Mouse (Mus musculus) right cerebral cortex, postnatal 36 days (tissue): ENCODE measurements around the gene Tbc1d9b.
"Not testable (repeated sequence)": the region's sequence is repeated elsewhere in the genome, so short reads cannot be mapped to it uniquely, and the experiment has no call there.

ENCODE experiments used
- DNase-seq, 2 experiments: peaks; one replicate each; pipeline ENCODE4 v3.0.0; 2022; ENCODE audit warnings: low spot score in 2 of 2, mixed read lengths in 1 of 2

Gene Tbc1d9b

GRCm38 (mm10) chr11:50138206-50138822 is 7.1 kb downstream of the Tbc1d9b start:
- DNase-seq = no peak

DNA sequence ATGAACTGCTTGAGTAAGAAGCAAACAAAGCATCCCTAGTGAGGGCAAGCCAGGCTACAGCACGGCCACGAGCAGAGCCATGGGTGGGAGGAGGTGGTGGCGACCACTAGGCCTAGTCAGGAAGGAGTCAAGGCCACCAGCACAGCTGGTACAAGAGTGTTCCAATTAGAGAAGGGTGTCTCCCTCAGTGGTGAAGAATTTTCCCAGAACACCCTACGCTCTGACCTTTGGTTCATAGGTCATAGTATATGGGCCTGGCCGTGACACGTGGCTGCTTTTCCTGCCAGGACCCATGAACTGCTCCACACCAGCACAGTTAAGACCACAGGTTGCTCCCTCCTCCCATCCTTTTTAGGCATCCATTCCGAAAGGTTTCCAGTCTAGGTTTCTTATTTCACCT is 8.4 kb downstream of the Tbc1d9b start:
- DNase-seq = no peak

- DNase-seq = no peak
Measured at GRCm38 (mm10) chr11:50145529-50145928, 14.3 kb downstream of the Tbc1d9b start.

DNA sequence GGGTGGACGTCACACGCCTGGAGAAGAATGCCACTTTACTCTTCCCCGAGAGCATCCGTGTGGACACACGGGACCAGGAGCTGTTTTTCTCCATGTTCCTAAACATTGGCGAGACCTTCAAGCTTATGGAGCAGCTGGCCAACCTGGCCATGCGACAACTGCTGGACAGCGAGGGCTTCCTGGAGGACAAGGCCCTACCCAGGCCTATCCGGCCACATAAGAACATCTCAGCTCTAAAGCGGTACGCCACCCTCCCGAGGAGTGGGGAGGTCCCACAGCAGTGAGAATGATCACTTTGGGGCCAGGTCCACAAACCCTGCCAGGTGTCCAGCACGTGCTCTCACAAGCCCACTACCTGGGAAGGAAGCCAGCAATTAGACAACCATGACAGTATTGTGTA is 14.9 kb downstream of the Tbc1d9b start:
- DNase-seq = no peak

DNA sequence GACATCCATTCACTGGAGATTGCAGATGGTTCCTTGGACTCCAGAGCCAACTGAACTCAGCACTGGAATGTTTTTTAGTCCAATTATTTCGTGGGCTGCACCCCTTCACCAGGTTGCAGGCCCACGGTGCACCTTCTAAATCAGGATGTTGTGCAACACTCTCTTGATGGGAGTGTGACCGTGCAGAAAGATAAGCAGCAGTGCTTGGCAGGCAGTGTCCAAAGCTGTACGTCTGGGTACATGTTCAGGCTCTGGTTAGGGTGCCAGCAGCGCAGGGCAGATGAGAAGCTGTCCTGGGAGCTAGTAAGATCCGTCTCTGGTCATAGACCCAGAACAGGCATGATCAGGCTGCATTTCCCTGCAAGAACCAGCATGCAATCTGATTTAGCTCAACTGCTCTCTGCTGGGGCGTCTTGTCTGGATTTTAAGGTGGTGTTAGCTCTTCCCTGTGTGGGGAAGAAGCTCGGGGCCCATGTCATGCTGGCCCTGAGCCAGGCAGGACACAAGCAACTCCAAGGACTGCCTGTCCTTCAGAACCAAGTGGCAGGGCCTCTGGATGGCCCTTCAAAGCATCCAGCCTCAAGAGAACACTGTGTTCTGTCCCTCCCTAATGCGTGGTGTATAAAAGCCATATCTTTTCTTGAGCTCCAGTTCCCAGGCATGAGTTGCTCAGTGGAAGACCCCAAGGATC is 16.2 kb downstream of the Tbc1d9b start:
- no peak for DNase-seq

- DNase-seq = no peak
Measured at GRCm38 (mm10) chr11:50147958-50148476, 16.8 kb downstream of the Tbc1d9b start.

- DNase-seq = no peak
Measured at GRCm38 (mm10) chr11:50149200-50149599, 18.0 kb downstream of the Tbc1d9b start.

GRCm38 (mm10) chr11:50149603-50150150 is 18.5 kb downstream of the Tbc1d9b start:
- DNase-seq = no peak

DNA sequence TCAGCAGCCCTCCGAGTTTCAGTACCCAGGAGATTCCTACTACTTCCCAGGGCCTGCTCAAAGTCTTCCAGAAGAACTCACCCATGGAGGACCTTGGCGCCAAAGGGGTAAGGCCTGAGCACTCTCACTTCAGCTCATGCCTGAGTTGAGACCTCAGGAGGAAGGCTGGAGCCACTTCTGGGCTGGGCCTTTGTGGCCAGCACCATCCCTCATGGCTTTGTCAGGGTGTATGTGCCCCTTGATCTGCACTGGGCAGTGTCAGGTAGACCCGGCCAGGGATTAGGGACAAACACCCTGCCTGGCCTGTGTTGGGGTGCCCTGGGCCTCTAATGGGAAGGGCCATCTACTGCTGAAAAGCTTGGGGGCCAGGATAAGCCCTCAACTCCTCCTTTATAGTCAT is 20.2 kb downstream of the Tbc1d9b start:
- DNase-seq = no peak

DNA sequence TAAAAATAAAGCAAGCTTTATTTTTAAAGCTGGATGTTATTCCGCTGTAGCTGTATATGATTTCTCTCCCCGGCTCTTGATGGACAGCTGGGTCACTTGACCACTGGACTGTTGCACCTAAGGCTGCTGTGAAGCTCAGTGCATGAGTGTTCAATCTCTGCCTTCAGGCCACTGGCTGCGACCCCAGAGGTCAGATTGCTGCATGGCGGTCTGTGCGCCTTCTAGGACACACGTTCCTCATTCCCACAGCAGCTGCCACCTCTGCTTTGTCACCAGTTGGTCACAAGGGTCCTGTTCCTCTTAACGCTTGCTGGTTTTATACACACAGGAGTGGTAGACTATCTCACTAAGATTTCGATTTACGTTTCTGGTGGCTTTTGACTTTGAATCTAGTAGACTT is 23.0 kb downstream of the Tbc1d9b start:
- no peak for DNase-seq

DNA sequence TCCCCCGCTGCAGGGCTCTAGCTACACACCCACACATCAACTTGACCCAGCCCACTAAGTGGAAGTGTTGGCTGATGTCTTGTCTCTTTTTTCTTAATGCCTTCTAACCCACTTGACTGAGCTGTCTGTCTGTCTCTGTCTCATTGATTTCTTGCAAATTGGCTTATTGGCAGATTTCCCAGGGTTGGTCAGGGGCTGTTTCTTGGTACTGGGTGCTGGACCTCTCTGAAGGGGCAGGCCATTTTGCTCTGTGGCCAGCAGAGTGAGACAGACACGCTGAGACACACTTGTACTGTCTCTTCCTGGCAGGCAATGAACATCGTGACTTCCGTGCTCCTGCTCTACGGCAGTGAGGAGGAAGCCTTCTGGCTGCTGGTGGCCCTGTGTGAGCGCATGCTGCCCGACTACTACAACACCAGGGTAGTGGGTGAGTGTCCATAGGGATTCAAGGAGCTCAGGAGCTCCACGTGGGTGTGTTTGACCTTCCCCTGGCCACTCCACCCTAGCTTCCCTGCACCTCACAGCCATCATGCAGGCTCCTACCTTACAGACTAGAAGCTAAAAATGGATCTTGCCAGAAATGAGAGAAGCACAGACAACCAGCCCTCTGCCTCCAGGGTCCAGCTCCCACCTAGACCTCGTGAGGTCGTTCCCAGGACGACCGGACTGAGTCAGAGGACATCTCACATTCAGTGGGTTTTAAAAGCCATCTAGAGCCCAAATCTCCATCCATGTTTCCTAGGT is 23.8 kb downstream of the Tbc1d9b start:
- DNase-seq = no peak

- DNase-seq = no peak
Measured at GRCm38 (mm10) chr11:50155785-50156184, 24.6 kb downstream of the Tbc1d9b start.

- no peak for DNase-seq
Measured at GRCm38 (mm10) chr11:50156725-50157258, 25.6 kb downstream of the Tbc1d9b start.

DNA sequence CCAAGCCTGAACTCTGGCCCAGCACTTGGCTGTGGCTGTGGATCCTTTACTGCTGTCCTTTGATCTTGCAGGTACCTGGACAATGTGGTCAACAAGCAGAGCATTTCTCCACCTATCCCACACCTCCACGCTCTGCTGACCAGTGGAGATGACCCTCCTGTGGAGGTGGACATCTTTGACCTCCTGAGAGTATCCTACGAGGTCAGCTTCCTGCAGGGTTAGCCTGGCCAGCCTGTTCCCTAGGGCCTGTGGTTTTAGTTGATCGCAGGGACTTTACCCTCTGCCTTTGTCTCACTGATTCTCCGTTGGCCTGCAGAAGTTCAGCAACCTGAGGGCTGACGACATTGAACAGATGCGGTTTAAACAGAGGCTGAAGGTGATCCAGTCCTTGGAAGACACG is 27.1 kb downstream of the Tbc1d9b start:
- no peak for DNase-seq

- no peak for DNase-seq
Measured at GRCm38 (mm10) chr11:50159347-50159746, 28.2 kb downstream of the Tbc1d9b start.

DNA sequence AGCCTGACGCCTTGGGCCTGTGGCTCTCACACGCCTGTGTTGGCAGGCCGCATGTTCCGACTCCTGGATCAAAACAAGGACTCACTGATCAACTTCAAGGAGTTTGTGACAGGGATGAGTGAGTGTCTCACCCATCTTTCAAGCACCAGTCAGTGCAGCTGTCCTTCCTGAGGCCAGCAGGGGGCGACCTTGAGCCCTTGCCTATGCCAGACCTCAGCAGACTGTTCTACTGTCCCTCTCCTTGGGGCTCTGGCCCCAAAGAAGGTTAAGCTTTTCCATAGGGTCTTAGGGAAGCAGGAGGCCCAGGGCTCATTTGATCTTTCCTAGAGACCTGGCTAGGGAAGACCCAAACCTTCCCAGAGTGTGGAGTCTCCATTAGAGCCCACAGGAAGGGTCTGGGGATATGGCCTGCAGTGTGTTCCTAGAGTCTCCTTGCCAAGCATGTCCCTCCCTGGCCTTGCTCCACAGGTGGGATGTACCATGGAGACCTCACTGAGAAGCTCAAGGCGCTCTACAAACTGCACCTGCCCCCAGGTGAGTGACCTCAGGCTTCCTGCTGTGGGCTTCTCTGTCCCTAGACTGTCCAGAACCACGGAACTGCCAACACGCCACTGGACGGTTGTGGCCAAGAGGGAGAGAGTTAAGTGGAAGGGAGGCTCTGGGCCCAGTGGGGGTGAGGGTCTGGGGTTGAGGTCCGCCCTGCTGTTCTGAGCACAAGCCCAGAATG is 30.5 kb downstream of the Tbc1d9b start:
- no peak for DNase-seq

DNA sequence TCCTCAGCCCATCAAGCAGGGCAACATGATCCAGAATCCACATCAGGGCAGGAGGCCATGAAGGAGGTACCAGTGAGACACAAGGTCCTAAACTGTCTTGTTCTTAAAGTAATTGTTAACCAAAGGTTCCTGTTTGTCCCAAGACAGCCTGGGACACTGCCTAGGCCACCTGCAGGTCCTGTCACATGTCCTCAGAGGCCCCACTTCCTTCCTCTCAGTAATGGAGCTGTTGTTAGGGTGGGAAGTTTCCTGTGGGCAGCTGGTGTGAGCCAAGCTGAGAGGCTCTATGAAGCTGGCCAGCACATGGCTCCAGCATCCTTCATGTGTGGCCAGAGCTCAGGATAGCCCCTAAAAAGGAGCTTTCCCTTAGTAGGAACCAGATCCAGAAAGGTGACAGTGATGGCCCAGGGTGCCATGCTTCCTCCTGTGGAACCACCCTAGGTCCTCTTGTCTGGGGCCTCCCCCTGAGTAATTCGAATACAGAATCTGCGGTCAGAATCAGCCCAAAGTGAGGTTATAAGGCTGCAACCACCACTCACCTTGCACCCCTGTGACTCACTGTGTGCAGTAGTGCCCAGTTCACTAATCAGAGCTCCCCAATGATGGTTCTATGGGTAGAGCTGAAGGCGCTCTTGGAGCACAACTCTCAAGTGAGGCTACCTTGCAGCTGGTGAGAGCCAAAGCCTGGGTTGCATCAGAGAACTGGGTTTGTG is 31.3 kb downstream of the Tbc1d9b start:
- no peak for DNase-seq

DNA sequence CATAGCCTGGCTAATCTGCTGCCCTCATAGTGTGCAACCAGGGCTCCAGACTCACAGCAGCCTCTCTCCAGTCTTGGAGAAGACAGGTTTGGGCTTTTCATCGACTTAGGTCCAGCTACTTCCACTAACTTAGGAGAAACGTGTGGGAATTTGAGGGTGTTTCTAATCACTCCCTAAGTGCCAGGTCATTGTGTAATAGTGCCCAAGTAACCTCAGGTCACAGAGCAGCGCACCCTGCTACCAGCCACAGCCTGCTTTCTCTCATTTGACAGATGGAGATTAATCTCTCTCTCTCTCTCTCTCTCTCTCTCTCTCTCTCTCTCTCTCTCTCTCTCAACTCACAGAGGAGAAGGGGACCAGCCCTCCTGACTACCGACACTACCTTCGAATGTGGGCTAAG is 37.2 kb downstream of the Tbc1d9b start:
- DNase-seq = no peak

DNA sequence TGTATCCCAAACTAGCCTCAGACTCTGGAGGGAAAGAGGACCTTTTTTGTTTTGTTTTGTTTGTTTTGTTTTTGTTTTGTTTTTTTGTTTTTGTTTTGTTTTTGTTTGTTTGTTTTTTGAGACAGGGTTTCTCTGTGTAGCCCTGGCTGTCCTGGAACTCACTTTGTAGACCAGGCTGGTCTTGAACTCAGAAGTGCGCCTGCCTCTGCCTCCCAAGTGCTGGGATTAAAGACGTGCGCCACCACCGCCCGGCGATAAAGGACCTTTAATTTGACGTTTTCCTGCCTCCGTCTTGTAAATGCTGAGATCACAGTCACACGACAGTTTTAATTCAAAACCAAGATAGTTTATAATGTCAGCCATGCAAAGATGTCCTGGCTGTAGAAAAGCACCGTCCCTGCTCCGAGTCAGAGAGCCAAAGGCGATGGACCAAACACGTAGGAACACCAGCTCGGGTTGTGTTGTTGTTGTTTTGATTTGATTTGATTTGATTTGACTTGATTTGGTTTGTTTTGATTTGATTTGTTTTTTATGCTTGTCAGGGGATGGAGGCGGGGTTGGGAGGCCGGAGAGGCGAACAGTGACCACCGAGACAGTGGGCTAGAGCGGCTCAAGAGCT is 43.0 kb downstream of the Tbc1d9b start, which contains the start of gene Mrnip:
TSS of gene Mrnip (plus strand) at position 334 of the 619 bp plus-strand sequence.
- DNase-seq = not testable (repeated sequence)

DNA sequence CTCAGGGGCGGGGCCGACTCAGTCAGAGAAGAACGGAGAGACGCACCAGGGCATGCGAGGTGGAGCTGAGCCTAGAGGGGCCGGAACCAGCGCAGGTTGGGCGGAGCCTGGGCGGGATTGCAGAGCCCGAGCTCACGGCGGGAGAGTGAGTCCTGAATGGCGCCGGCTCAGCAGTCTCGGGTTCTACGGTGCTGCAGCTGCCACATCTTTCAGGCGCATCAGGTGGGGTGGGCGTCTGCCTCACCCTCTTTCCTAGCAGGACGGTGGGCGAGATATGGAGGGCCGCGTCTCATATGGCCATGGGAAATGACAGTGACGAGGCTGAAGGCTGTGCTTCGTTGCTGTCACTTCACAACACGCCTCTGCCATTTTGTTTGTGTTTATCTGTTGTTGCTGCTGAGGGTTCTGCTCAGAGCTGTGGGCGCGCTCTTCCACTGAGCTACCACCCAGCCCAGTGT is 43.6 kb downstream of the Tbc1d9b start:
- peak; percentile 97 for DNase-seq
